Mouse (Mus musculus) cortical plate, adult 2 months (tissue): ENCODE data around the gene Ms4a4c.

Experiments
- CTCF ChIP-seq: fragments of 200-500 bp; IDR thresholded peaks from 2 replicates; pipeline ENCODE4 v1.5.1; 2011; ENCODE audit warnings: mild to moderate bottlenecking, control low read depth, low read length; ENCODE audit not compliant: insufficient read depth; ENCODE audit errors: extremely low read depth
- POLR2A ChIP-seq: fragments of 200-500 bp; IDR thresholded peaks from 2 replicates; pipeline ENCODE4 v1.6.1; 2011; ENCODE audit warnings: mild to moderate bottlenecking, low read length, control low read depth; ENCODE audit not compliant: insufficient read depth; ENCODE audit errors: extremely low read depth

DNA sequence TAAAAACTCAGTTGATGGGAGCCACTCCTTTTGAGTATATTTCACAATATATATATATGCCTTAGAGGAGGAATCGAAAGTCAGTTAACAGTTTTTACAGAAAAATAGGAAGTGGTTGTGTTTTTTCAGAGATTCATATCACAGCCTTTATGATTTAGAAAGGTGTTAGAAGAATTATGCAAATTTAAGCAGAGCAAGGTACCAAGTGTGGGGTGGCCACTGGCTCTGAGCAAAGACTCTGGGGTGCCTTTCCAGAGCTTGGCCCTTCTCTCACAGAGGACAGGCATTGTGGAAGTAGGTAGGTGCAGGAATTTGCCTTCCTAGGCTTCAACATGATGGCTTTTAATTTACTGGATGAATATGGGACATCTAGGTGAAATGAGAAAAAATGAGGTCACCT is 7.1 kb downstream of the Ms4a4c start:
- TF ChIP-seq POLR2A (no peak), CTCF (no peak)
